Mouse (Mus musculus): ENCODE data around the gene Trabd. TPM values are rescaled to one million over a fixed set of nuclear protein-coding genes. Genes with fewer than 3 reads are reported as not detected.

Gene Trabd
- total and polyA plus RNA-seq, 3 experiments, result 39.2 to 74.7 (median 49.5) TPM

GRCm38 (mm10) chr15:89067609-89068008 lies 7.3 kb upstream of the Trabd start:
- Histone ChIP-seq H3K79me2 (replicated peaks; ENCODE audit: control insufficient read depth, extremely low read depth, insufficient read depth, poor library complexity, severe bottlenecking) (no peaks in the 10 kb centered on the region), H3K9me3 (replicated peaks; ENCODE audit: low read length) (peaks cover 5% of the 10 kb centered on the region), H3K4me1 (ENCODE audit: control insufficient read depth in 1 of 2, insufficient read depth in 2 of 2) (0 out of 4 replicates have a peak, but pooled peaks cover 0 to 2% of the 10 kb centered on the region in 2 experiments), H3K9ac (ENCODE audit: insufficient read depth, low read depth) (no peak overlapping the region), H3K27ac (ENCODE audit: insufficient read depth, low read depth) (no peak overlapping the region), H3K4me2 (ENCODE audit: insufficient read depth, low read depth, poor library complexity, severe bottlenecking) (no peak overlapping the region), H3K4me3 (replicated peaks in 1 of 3; ENCODE audit: low read depth in 2 of 3, low read length in 2 of 3, poor library complexity in 1 of 3) (no peak overlapping the region), H3K27me3 (replicated peaks) (peaks cover 68% of the 10 kb centered on the region), H3K36me3 (replicated peaks in 1 of 2; ENCODE audit: control insufficient read depth in 1 of 2, insufficient read depth in 1 of 2, low read length in 1 of 2) (no peaks in the 10 kb centered on the region)
- no peak for TF ChIP-seq JUND (conservative IDR thresholded peaks at IDR 0.05; ENCODE audit: low read depth, low read length)
- no peak for TF ChIP-seq SMC3 (IDR thresholded peaks at IDR 0.05; ENCODE audit: low read depth, low read length)
- no peak for TF ChIP-seq UBTF (IDR thresholded peaks at IDR 0.05; ENCODE audit: low read depth, low read length)
- TF ChIP-seq GABPA (IDR thresholded peaks at IDR 0.05; ENCODE audit: insufficient replicate concordance, low read depth, low read length), result no peak
- TF ChIP-seq TBP (conservative IDR thresholded peaks at IDR 0.05; ENCODE audit: low read depth, low read length), result no peak
- TF ChIP-seq MXI1 (IDR thresholded peaks at IDR 0.05; ENCODE audit: low read depth, low read length), result no peak
- no peak for TF ChIP-seq PAX5 (IDR thresholded peaks at IDR 0.05; ENCODE audit: low read length)
- TF ChIP-seq HCFC1 (IDR thresholded peaks at IDR 0.05; ENCODE audit: low read depth, low read length), result no peak
- no peak for TF ChIP-seq E2F4 (IDR thresholded peaks at IDR 0.05; ENCODE audit: insufficient replicate concordance, low read depth, low read length)
- TF ChIP-seq TCF12 (IDR thresholded peaks at IDR 0.05; ENCODE audit: low read depth, low read length), result no peak
- no peak for TF ChIP-seq NELFE (IDR thresholded peaks at IDR 0.05; ENCODE audit: low read depth, low read length)
- TF ChIP-seq JUN (IDR thresholded peaks at IDR 0.05; ENCODE audit: insufficient read depth, low read depth, low read length), result no peak
- no peak for TF ChIP-seq MAFK (IDR thresholded peaks at IDR 0.05; ENCODE audit: insufficient replicate concordance, low read length)
- TF ChIP-seq ZC3H11A (IDR thresholded peaks at IDR 0.05; ENCODE audit: low read depth, low read length), result no peak
- TF ChIP-seq MYC (IDR thresholded peaks at IDR 0.05; ENCODE audit: low read depth, low read length), result no peak
- no peak for TF ChIP-seq USF1 (IDR thresholded peaks at IDR 0.05; ENCODE audit: low read depth, low read length)
- TF ChIP-seq ZMIZ1 (IDR thresholded peaks at IDR 0.05; ENCODE audit: low read depth, low read length), result no peak
- no peak for TF ChIP-seq KAT2A (IDR thresholded peaks at IDR 0.05; ENCODE audit: insufficient replicate concordance, low read length)
- TF ChIP-seq USF2 (conservative IDR thresholded peaks at IDR 0.05; ENCODE audit: low read depth, low read length), result no peak
- TF ChIP-seq MAZ (IDR thresholded peaks at IDR 0.05; ENCODE audit: low read depth, low read length), result no peak
- dilution Hi-C loops (cut with MboI; ENCODE audit: extremely low pct_ligation_motif_present, extremely low pct_unique_long_range_greater_than_20kb, low sequenced_read_pairs) (no loop called here), in situ Hi-C loops (cut with MboI; ENCODE audit: low pct_ligation_motif_present, low pct_unique_long_range_greater_than_20kb, low sequenced_read_pairs) (loop anchor here (25.0 kb wide), 1 partner anchor 105 kb away; the partner anchor contains the start of gene Ttll8)
- no peak for DNase-seq (ENCODE audit: extremely low read depth)

GRCm38 (mm10) chr15:89068226-89068625 lies 6.7 kb upstream of the Trabd start:
- no peak for TF ChIP-seq ELF1 (IDR thresholded peaks at IDR 0.05; ENCODE audit: low read depth, low read length)
- no peak for TF ChIP-seq JUN (IDR thresholded peaks at IDR 0.05; ENCODE audit: insufficient read depth, low read depth, low read length)
- no peak for TF ChIP-seq ZC3H11A (IDR thresholded peaks at IDR 0.05; ENCODE audit: low read depth, low read length)
- TF ChIP-seq ZNF384 (IDR thresholded peaks at IDR 0.05; ENCODE audit: low read depth, low read length), result no peak
- no peak for TF ChIP-seq POLR2AphosphoS2 (IDR thresholded peaks at IDR 0.05; ENCODE audit: low read depth, low read length)
- no peak for TF ChIP-seq NELFE (IDR thresholded peaks at IDR 0.05; ENCODE audit: low read depth, low read length)
- no peak for TF ChIP-seq CHD2 (IDR thresholded peaks at IDR 0.05; ENCODE audit: low read length)
- no peak for TF ChIP-seq CTCF (conservative IDR thresholded peaks at IDR 0.05 in 1 of 2, IDR thresholded peaks at IDR 0.05 in 1 of 2; ENCODE audit: low read depth in 2 of 2, low read length in 2 of 2)
- TF ChIP-seq ZMIZ1 (IDR thresholded peaks at IDR 0.05; ENCODE audit: low read depth, low read length), result no peak
- no peak for TF ChIP-seq ZKSCAN1 (IDR thresholded peaks at IDR 0.05; ENCODE audit: borderline replicate concordance, low read depth, low read length)
- no peak for TF ChIP-seq MAFK (IDR thresholded peaks at IDR 0.05; ENCODE audit: insufficient replicate concordance, low read length)
- no peak for TF ChIP-seq NRF1 (IDR thresholded peaks at IDR 0.05; ENCODE audit: low read depth, low read length)
- no peak for TF ChIP-seq SMC3 (IDR thresholded peaks at IDR 0.05; ENCODE audit: low read depth, low read length)
- no peak for TF ChIP-seq POLR2A (IDR thresholded peaks at IDR 0.05; ENCODE audit: low read depth, low read length)
- TF ChIP-seq MYC (IDR thresholded peaks at IDR 0.05; ENCODE audit: low read depth, low read length), result no peak
- TF ChIP-seq HCFC1 (IDR thresholded peaks at IDR 0.05; ENCODE audit: low read depth, low read length), result no peak
- Histone ChIP-seq H3K9me3 (replicated peaks; ENCODE audit: low read length) (peaks cover 5% of the 10 kb centered on the region), H3K36me3 (replicated peaks in 1 of 2; ENCODE audit: control insufficient read depth in 1 of 2, insufficient read depth in 1 of 2, low read length in 1 of 2) (no peaks in the 10 kb centered on the region), H3K4me2 (ENCODE audit: insufficient read depth, low read depth, poor library complexity, severe bottlenecking) (no peak overlapping the region), H3K27me3 (replicated peaks) (peaks cover 68% of the 10 kb centered on the region), H3K27ac (ENCODE audit: insufficient read depth, low read depth) (no peak overlapping the region), H3K4me3 (replicated peaks in 1 of 3; ENCODE audit: low read depth in 2 of 3, low read length in 2 of 3, poor library complexity in 1 of 3) (no peak overlapping the region), H3K79me2 (replicated peaks; ENCODE audit: control insufficient read depth, extremely low read depth, insufficient read depth, poor library complexity, severe bottlenecking) (no peaks in the 10 kb centered on the region), H3K9ac (ENCODE audit: insufficient read depth, low read depth) (no peak overlapping the region), H3K4me1 (ENCODE audit: control insufficient read depth in 1 of 2, insufficient read depth in 2 of 2) (0 out of 4 replicates have a peak, but pooled peaks cover 0 to 2% of the 10 kb centered on the region in 2 experiments)
- in situ Hi-C loops (cut with MboI; ENCODE audit: low pct_ligation_motif_present, low pct_unique_long_range_greater_than_20kb, low sequenced_read_pairs) (loop anchor here (25.0 kb wide), 1 partner anchor 106 kb away; the partner anchor contains the start of gene Ttll8), dilution Hi-C loops (cut with MboI; ENCODE audit: extremely low pct_ligation_motif_present, extremely low pct_unique_long_range_greater_than_20kb, low sequenced_read_pairs) (no loop called here)
- no peak for DNase-seq (ENCODE audit: extremely low read depth)

Data from CH12.LX (cell line).